Mouse (Mus musculus) heart, adult 2 months (tissue): ENCODE measurements around the gene Gm42372. TPM values are rescaled to one million over a fixed set of nuclear protein-coding genes. Genes with fewer than 3 reads are reported as not detected.

Experiments
- DNase-seq, 2 experiments: peaks; one replicate each; pipeline ENCODE4 v3.0.0; 2021
- H3K27ac ChIP-seq: fragments of 200-600 bp; 2 replicates; pipeline ENCODE4 v1.8.1; 2022
- H3K27me3 ChIP-seq: fragments of 200-500 bp; 2 replicates; pipeline ENCODE4 v1.6.1; 2012; ENCODE audit warnings: mild to moderate bottlenecking, low read length, inconsistent platforms, mixed read lengths; ENCODE audit not compliant: control insufficient read depth, insufficient read depth
- H3K36me3 ChIP-seq: fragments of 200-500 bp; 2 replicates; pipeline ENCODE4 v1.6.1; 2012; ENCODE audit warnings: low read length, inconsistent platforms; ENCODE audit not compliant: control insufficient read depth, insufficient read depth
- H3K4me1 ChIP-seq: fragments of 200-500 bp; 2 replicates; pipeline ENCODE4 v1.6.1; 2011; ENCODE audit warnings: low read length; ENCODE audit not compliant: control insufficient read depth, insufficient read depth
- H3K4me3 ChIP-seq: fragments of 200-600 bp; 2 replicates; pipeline ENCODE4 v1.8.1; 2022
- H3K79me2 ChIP-seq: fragments of 200-500 bp; replicated peaks from 2 replicates; pipeline ENCODE4 v1.6.1; 2012; ENCODE audit warnings: mild to moderate bottlenecking, inconsistent platforms, low read length, moderate library complexity, mixed read lengths; ENCODE audit not compliant: control insufficient read depth, insufficient read depth
- H3K9ac ChIP-seq: fragments of 200-500 bp; 2 replicates; pipeline ENCODE4 v1.6.1; 2012; ENCODE audit warnings: low read depth, mild to moderate bottlenecking, control low read depth, inconsistent platforms, low read length, mixed read lengths
- CTCF ChIP-seq: fragments of 200-600 bp; IDR thresholded peaks from 2 replicates; pipeline ENCODE4 v1.8.1; 2022; ENCODE audit warnings: antibody characterized with exemption, mild to moderate bottlenecking, moderate library complexity
- EP300 ChIP-seq: fragments of 200-500 bp; IDR thresholded peaks from 2 replicates; pipeline ENCODE4 v1.6.1; 2011; ENCODE audit warnings: low read depth, low read length, control low read depth; ENCODE audit not compliant: insufficient read depth
- POLR2A ChIP-seq: fragments of 200-500 bp; IDR thresholded peaks from 2 replicates; pipeline ENCODE4 v1.6.1; 2011; ENCODE audit warnings: mild to moderate bottlenecking, low read depth, low read length, control low read depth; ENCODE audit not compliant: insufficient read depth
- WGBS: fragments of 180-500 bp; shearing (Covaris S2); methylation state at CpG from one replicate; pipeline ENCODE4 v1.1.7; 2018; 5-methylcytosine and 5-hydroxymethylcytosine counted together
- intact Hi-C: fragments of 180-260 bp; cut with DNase I; formaldehyde crosslinking; loops from one replicate; pipeline ENCODE4 v1.15.1; 2025
- polyA plus RNA-seq: library from polyadenylated mRNA; depleted of rRNA; stranded (reverse); fragments of >200 nt; gene quantifications from 2 replicates; pipeline ENCODE4 v1.2.3, GENCODE M21; 2012; rRNA removed
- total RNA-seq, 2 experiments: library from RNA; stranded (reverse); gene quantifications; 2 replicates each; pipeline ENCODE4 v1.2.3; 2021

Gm42372 gene
- total and polyA plus RNA-seq, 3 experiments: not detected

DNA sequence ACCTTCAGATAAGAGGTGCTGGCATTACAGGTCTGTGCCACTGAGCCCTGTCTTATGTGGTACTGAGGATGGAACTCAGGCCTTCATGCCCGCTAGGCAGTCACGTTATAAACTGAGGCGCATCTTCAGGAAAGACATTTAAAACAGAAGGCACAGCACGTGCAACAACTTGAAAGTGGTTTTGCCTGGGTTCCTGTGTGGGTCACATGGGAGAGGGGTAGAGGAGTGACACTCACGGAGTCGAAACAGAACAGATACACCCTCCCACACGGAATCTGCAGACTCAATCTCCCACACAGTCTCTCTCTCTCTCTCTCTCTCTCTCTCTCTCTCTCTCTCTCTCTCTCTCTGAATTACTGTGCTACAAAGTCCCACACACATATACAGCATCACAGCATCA, 47.4 kb downstream of the Gm42372 start:
- TF ChIP-seq CTCF: no peak
- no peak for TF ChIP-seq EP300
- no peak for TF ChIP-seq POLR2A
- Histone ChIP-seq H3K4me1 (peaks cover 13% of the 10 kb centered on the region), H3K27me3 (no peaks in the 10 kb centered on the region), H3K79me2 (peaks cover 7% of the 10 kb centered on the region; the same call in 1 of the 2 replicates), H3K4me3 (no peak overlapping the region), H3K27ac (no peak overlapping the region), H3K36me3 (no peaks in the 10 kb centered on the region; the same call in 1 of the 2 replicates), H3K9ac (no peak overlapping the region)
- no peak for DNase-seq
- 74% methylated on average over 7 of the region's 7 CpGs for WGBS
- intact Hi-C loops: no loop called here

Other genes with a start within 250 kb of the Gm42372 start
- gene Ap2s1, start 244.7 kb upstream of the Gm42372 start, total RNA-seq: 10 to 100 TPM; 69.7 to 75.3 TPM
- gene Ap2s1, start 244.7 kb upstream of the Gm42372 start, polyA plus RNA-seq: 122 and 123 TPM in 2 replicates
- 10 to 100 TPM; 20.9 to 26.1 TPM for gene Slc1a5, start 201.7 kb upstream of the Gm42372 start, total RNA-seq
- 35.6 and 57.0 TPM in 2 replicates for gene Slc1a5, start 201.7 kb upstream of the Gm42372 start, polyA plus RNA-seq
- gene Strn4, start 167.2 kb upstream of the Gm42372 start, total RNA-seq: 10 to 100 TPM; 55.5 to 56.2 TPM
- gene Strn4, start 167.2 kb upstream of the Gm42372 start, polyA plus RNA-seq: 94.2 and 101 TPM in 2 replicates
- gene Fkrp, start 166.4 kb upstream of the Gm42372 start, total RNA-seq: 10 to 100 TPM; 49.5 to 52.8 TPM
- gene Fkrp, start 166.4 kb upstream of the Gm42372 start, polyA plus RNA-seq: 40.3 and 51.3 TPM in 2 replicates
- 10 to 100 TPM; 15.3 to 19.9 TPM for gene Prkd2, start 140.2 kb upstream of the Gm42372 start, total RNA-seq
- gene Prkd2, start 140.2 kb upstream of the Gm42372 start, polyA plus RNA-seq: 24.5 and 26.2 TPM in 2 replicates
- 10 to 100 TPM in 1 of 2 experiments, 1 to 10 TPM in 1; 8.6 to 12.1 TPM for gene Dact3, start 107.8 kb upstream of the Gm42372 start, total RNA-seq
- 19.6 and 20.0 TPM in 2 replicates for gene Dact3, start 107.8 kb upstream of the Gm42372 start, polyA plus RNA-seq
- gene Gng8, start 91.3 kb upstream of the Gm42372 start, total RNA-seq: 1 to 10 TPM in 1 of 2 experiments, under 1 TPM in 1; 0.47 to 1.6 TPM
- 7.4 and 13.1 TPM in 2 replicates for gene Gng8, start 91.3 kb upstream of the Gm42372 start, polyA plus RNA-seq
- gene Ptgir, start 76.6 kb upstream of the Gm42372 start, total RNA-seq: 1 to 10 TPM; 1.9 to 2.9 TPM
- 5.2 and 7.4 TPM in 2 replicates for gene Ptgir, start 76.6 kb upstream of the Gm42372 start, polyA plus RNA-seq
- gene Calm3, start 59.0 kb upstream of the Gm42372 start, total RNA-seq: 100 to 1,000 TPM; 168 to 175 TPM
- gene Calm3, start 59.0 kb upstream of the Gm42372 start, polyA plus RNA-seq: 163 and 206 TPM in 2 replicates
- 1 to 10 TPM; 3.8 to 4.1 TPM for gene Pnmal2, start 38.4 kb upstream of the Gm42372 start, total RNA-seq
- 3.5 and 4.4 TPM in 2 replicates for gene Pnmal2, start 38.4 kb upstream of the Gm42372 start, polyA plus RNA-seq
- under 1 TPM in 1 of 2 experiments, not detected in 1; 0.11 TPM for gene Pnmal1, start 23.4 kb upstream of the Gm42372 start, total RNA-seq
- gene Pnmal1, start 23.4 kb upstream of the Gm42372 start, polyA plus RNA-seq: 0.06 TPM in 2 replicates
- gene Ccdc8, start 9.6 kb downstream of the Gm42372 start, total RNA-seq: 1 to 10 TPM; 4.0 to 4.4 TPM
- gene Ccdc8, start 9.6 kb downstream of the Gm42372 start, polyA plus RNA-seq: 2.7 and 4.2 TPM in 2 replicates
- gene Ppp5c, start 44.8 kb downstream of the Gm42372 start, total RNA-seq: 100 to 1,000 TPM in 1 of 2 experiments, 10 to 100 TPM in 1; 89.0 to 104 TPM
- 157 and 163 TPM in 2 replicates for gene Ppp5c, start 44.8 kb downstream of the Gm42372 start, polyA plus RNA-seq
- 1 to 10 TPM; 1.9 to 3.0 TPM for gene Hif3a, start 79.3 kb downstream of the Gm42372 start, total RNA-seq
- gene Hif3a, start 79.3 kb downstream of the Gm42372 start, polyA plus RNA-seq: 1.6 and 2.5 TPM in 2 replicates
- under 1 TPM; 0.10 to 0.16 TPM for gene Psg16, start 91.0 kb downstream of the Gm42372 start, total RNA-seq
- 0.06 TPM in 1 of 2 replicates, not detected in the other for gene Psg16, start 91.0 kb downstream of the Gm42372 start, polyA plus RNA-seq
- not detected for gene Ceacam3, start 167.2 kb downstream of the Gm42372 start, total RNA-seq
- gene Ceacam3, start 167.2 kb downstream of the Gm42372 start, polyA plus RNA-seq: not detected in 2 replicates
- not detected for gene Psg29, start 220.4 kb downstream of the Gm42372 start, total RNA-seq
- not detected in 2 replicates for gene Psg29, start 220.4 kb downstream of the Gm42372 start, polyA plus RNA-seq